Mouse (Mus musculus): Measurements from ENCODE around the gene Exoc4. TPM values are rescaled to one million over a fixed set of nuclear protein-coding genes. Genes with fewer than 3 reads are reported as not detected.

Gene Exoc4
- total and polyA plus RNA-seq, 3 experiments, result 10.5 to 86.2 (median 80.5) TPM

- no peaks in the 10 kb centered on the region for H3K27me3 ChIP-seq (ENCODE audit: insufficient read depth, low read length)
- DNase-seq (ENCODE audit: low spot score), result no peak
- no peak for ATAC-seq (ENCODE audit: extremely low read depth, insufficient number of reproducible peaks, low FRiP score, poor library complexity, severe bottlenecking)
- no peak for TF ChIP-seq TAL1 (conservative IDR thresholded peaks at IDR 0.05; ENCODE audit: low read depth, low read length)
- no peak for TF ChIP-seq CTCF (IDR thresholded peaks at IDR 0.05; ENCODE audit: low read depth, low read length)
- TF ChIP-seq POLR2AphosphoS5 (IDR thresholded peaks at IDR 0.05; ENCODE audit: insufficient replicate concordance, low read depth, low read length), result no peak
- TF ChIP-seq GATA1 (IDR thresholded peaks at IDR 0.05; ENCODE audit: borderline replicate concordance, low read length), result no peak
- TF ChIP-seq GATA2 (IDR thresholded peaks at IDR 0.05; ENCODE audit: borderline replicate concordance, low read depth, low read length), result no peak
- peaks cover 16% of the 10 kb centered on the region for H3K36me3 ChIP-seq (replicated peaks)
- no peaks in the 10 kb centered on the region for H3K9me3 ChIP-seq (replicated peaks)
- H3K4me1 ChIP-seq (ENCODE audit: insufficient read depth, low read depth, low read length), result peaks cover 12% of the 10 kb centered on the region
- H3K4me3 ChIP-seq (ENCODE audit: low read depth, low read length), result no peak overlapping the region
Measured at GRCm38 (mm10) chr6:33515391-33515790, 266.5 kb downstream of the Exoc4 start.

GRCm38 (mm10) chr6:33516798-33517197 lies 267.9 kb downstream of the Exoc4 start:
- Histone ChIP-seq H3K4me1 (ENCODE audit: insufficient read depth, low read depth, low read length) (peaks cover 8% of the 10 kb centered on the region; the same call in 1 of the 2 replicates), H3K27me3 (ENCODE audit: insufficient read depth, low read length) (no peaks in the 10 kb centered on the region), H3K4me3 (ENCODE audit: low read depth, low read length) (no peak overlapping the region), H3K36me3 (replicated peaks) (peaks cover 9% of the 10 kb centered on the region), H3K9me3 (replicated peaks) (no peaks in the 10 kb centered on the region)
- ATAC-seq (ENCODE audit: extremely low read depth, insufficient number of reproducible peaks, low FRiP score, poor library complexity, severe bottlenecking) (no peak), DNase-seq (ENCODE audit: low spot score) (no peak)
- TF ChIP-seq GATA1 (IDR thresholded peaks at IDR 0.05; ENCODE audit: borderline replicate concordance, low read length) (no peak), POLR2AphosphoS5 (IDR thresholded peaks at IDR 0.05; ENCODE audit: insufficient replicate concordance, low read depth, low read length) (no peak), CTCF (IDR thresholded peaks at IDR 0.05; ENCODE audit: low read depth, low read length) (no peak), TAL1 (conservative IDR thresholded peaks at IDR 0.05; ENCODE audit: low read depth, low read length) (no peak), GATA2 (IDR thresholded peaks at IDR 0.05; ENCODE audit: borderline replicate concordance, low read depth, low read length) (no peak)

- ATAC-seq (ENCODE audit: extremely low read depth, insufficient number of reproducible peaks, low FRiP score, poor library complexity, severe bottlenecking), result no peak
- TF ChIP-seq GATA2 (IDR thresholded peaks at IDR 0.05; ENCODE audit: borderline replicate concordance, low read depth, low read length) (no peak), POLR2AphosphoS5 (IDR thresholded peaks at IDR 0.05; ENCODE audit: insufficient replicate concordance, low read depth, low read length) (no peak), CTCF (IDR thresholded peaks at IDR 0.05; ENCODE audit: low read depth, low read length) (no peak), GATA1 (IDR thresholded peaks at IDR 0.05; ENCODE audit: borderline replicate concordance, low read length) (no peak), TAL1 (conservative IDR thresholded peaks at IDR 0.05; ENCODE audit: low read depth, low read length) (no peak)
- no peak for DNase-seq (ENCODE audit: low spot score)
- Histone ChIP-seq H3K27me3 (ENCODE audit: insufficient read depth, low read length) (no peaks in the 10 kb centered on the region), H3K4me3 (ENCODE audit: low read depth, low read length) (no peak overlapping the region), H3K36me3 (replicated peaks) (peaks cover 9% of the 10 kb centered on the region), H3K4me1 (ENCODE audit: insufficient read depth, low read depth, low read length) (peaks cover 8% of the 10 kb centered on the region; the same call in 1 of the 2 replicates), H3K9me3 (replicated peaks) (no peaks in the 10 kb centered on the region)
Measured at GRCm38 (mm10) chr6:33517890-33518410, 269.1 kb downstream of the Exoc4 start.

- Histone ChIP-seq H3K36me3 (replicated peaks) (peaks cover 9% of the 10 kb centered on the region), H3K4me3 (ENCODE audit: low read depth, low read length) (no peak overlapping the region), H3K27me3 (ENCODE audit: insufficient read depth, low read length) (no peaks in the 10 kb centered on the region), H3K9me3 (replicated peaks) (no peaks in the 10 kb centered on the region), H3K4me1 (ENCODE audit: insufficient read depth, low read depth, low read length) (no peaks in the 10 kb centered on the region; the same call in 1 of the 2 replicates)
- no peak for DNase-seq (ENCODE audit: low spot score)
- no peak for ATAC-seq (ENCODE audit: extremely low read depth, insufficient number of reproducible peaks, low FRiP score, poor library complexity, severe bottlenecking)
- TF ChIP-seq TAL1 (conservative IDR thresholded peaks at IDR 0.05; ENCODE audit: low read depth, low read length) (no peak), POLR2AphosphoS5 (IDR thresholded peaks at IDR 0.05; ENCODE audit: insufficient replicate concordance, low read depth, low read length) (no peak), GATA1 (IDR thresholded peaks at IDR 0.05; ENCODE audit: borderline replicate concordance, low read length) (no peak), CTCF (IDR thresholded peaks at IDR 0.05; ENCODE audit: low read depth, low read length) (no peak), GATA2 (IDR thresholded peaks at IDR 0.05; ENCODE audit: borderline replicate concordance, low read depth, low read length) (no peak)
Measured at GRCm38 (mm10) chr6:33525695-33526366, 276.9 kb downstream of the Exoc4 start.

GRCm38 (mm10) chr6:33540356-33540755 lies 291.5 kb downstream of the Exoc4 start:
- Histone ChIP-seq H3K9me3 (replicated peaks) (no peaks in the 10 kb centered on the region), H3K27me3 (ENCODE audit: insufficient read depth, low read length) (no peaks in the 10 kb centered on the region), H3K4me3 (ENCODE audit: low read depth, low read length) (no peak overlapping the region), H3K36me3 (replicated peaks) (peaks cover 2% of the 10 kb centered on the region), H3K4me1 (ENCODE audit: insufficient read depth, low read depth, low read length) (no peaks in the 10 kb centered on the region)
- DNase-seq (ENCODE audit: low spot score) (no peak), ATAC-seq (ENCODE audit: extremely low read depth, insufficient number of reproducible peaks, low FRiP score, poor library complexity, severe bottlenecking) (no peak)
- no peak for TF ChIP-seq TAL1 (conservative IDR thresholded peaks at IDR 0.05; ENCODE audit: low read depth, low read length)

GRCm38 (mm10) chr6:33542712-33543111 lies 293.8 kb downstream of the Exoc4 start:
- no peak for TF ChIP-seq CTCF (IDR thresholded peaks at IDR 0.05; ENCODE audit: low read depth, low read length)
- no peak for TF ChIP-seq GATA2 (IDR thresholded peaks at IDR 0.05; ENCODE audit: borderline replicate concordance, low read depth, low read length)
- no peak for TF ChIP-seq GATA1 (IDR thresholded peaks at IDR 0.05; ENCODE audit: borderline replicate concordance, low read length)
- TF ChIP-seq POLR2AphosphoS5 (IDR thresholded peaks at IDR 0.05; ENCODE audit: insufficient replicate concordance, low read depth, low read length), result no peak
- no peak for TF ChIP-seq TAL1 (conservative IDR thresholded peaks at IDR 0.05; ENCODE audit: low read depth, low read length)
- H3K27me3 ChIP-seq (ENCODE audit: insufficient read depth, low read length), result no peaks in the 10 kb centered on the region
- ATAC-seq (ENCODE audit: extremely low read depth, insufficient number of reproducible peaks, low FRiP score, poor library complexity, severe bottlenecking), result no peak

More at GRCm38 (mm10) chr6:33542712-33543111, 293.8 kb downstream of the Exoc4 start:
- Histone ChIP-seq H3K4me3 (ENCODE audit: low read depth, low read length) (no peak overlapping the region), H3K4me1 (ENCODE audit: insufficient read depth, low read depth, low read length) (no peaks in the 10 kb centered on the region), H3K36me3 (replicated peaks) (peaks cover 2% of the 10 kb centered on the region), H3K9me3 (replicated peaks) (no peaks in the 10 kb centered on the region)
- DNase-seq (ENCODE audit: low spot score), result no peak

Measured in G1E (cell line).